Mouse (Mus musculus) kidney, adult 2 months (tissue): ENCODE data around the gene Cygb.

ENCODE experiments used
- CTCF ChIP-seq: fragments of 200-500 bp; conservative IDR thresholded peaks from 2 replicates; pipeline ENCODE4 v1.5.1; 2011; ENCODE audit warnings: low read depth, mild to moderate bottlenecking, control low read depth, low read length, moderate library complexity, mixed read lengths; ENCODE audit not compliant: insufficient read depth, insufficient read length
- POLR2A ChIP-seq: fragments of 200-500 bp; IDR thresholded peaks from one replicate; pipeline ENCODE4 v1.6.1; 2011; ENCODE audit warnings: low read depth, low read length, control low read depth

DNA sequence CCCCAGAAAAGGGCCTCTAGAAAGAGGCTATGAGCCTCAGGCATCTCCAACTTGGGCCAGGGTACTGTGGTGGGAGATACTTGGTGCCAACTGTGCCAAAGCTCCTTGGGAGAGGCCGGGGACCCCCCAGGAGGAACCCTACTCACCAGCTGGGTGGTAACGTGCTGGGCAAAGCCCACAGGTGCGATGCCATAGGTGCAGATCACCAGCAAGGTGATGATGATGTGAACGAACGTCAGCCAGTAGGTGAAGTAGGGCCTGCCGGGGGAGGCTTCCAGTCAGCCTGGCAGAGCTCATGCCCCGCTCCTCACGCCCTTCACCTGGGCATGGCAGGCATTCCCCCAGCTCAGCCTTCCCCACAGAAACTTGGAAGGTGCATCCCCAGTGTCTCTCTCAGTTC lies 52.1 kb downstream of the Cygb start:
- TF ChIP-seq CTCF (no peak), POLR2A (no peak)
